Mouse (Mus musculus) hindbrain, embryonic 14.5 days (tissue): ENCODE data around the gene Cyp26b1. TPM values are rescaled to one million over a fixed set of nuclear protein-coding genes. Genes with fewer than 3 reads are reported as not detected.

ENCODE experiments used
- ATAC-seq: fragments of 200-750 bp; cut with Nextera tagmentation; 2 replicates; pipeline ENCODE4 v1.8.0; 2017; ENCODE audit warnings: moderate number of reproducible peaks, mild to moderate bottlenecking, moderate TSS enrichment, moderate library complexity; ENCODE audit not compliant: low FRiP score
- DNase-seq: peaks from one replicate; pipeline ENCODE4 v3.0.0-alpha.2; 2015; ENCODE audit warnings: low spot score
- H3K27ac ChIP-seq: fragments of 300-500 bp; sonication (generic); 2 replicates; pipeline ENCODE4 v1.5.1; 2014; ENCODE audit warnings: mild to moderate bottlenecking, moderate library complexity
- H3K27me3 ChIP-seq: fragments of 300-500 bp; sonication (generic); 2 replicates; pipeline ENCODE4 v1.6.1; 2014; ENCODE audit warnings: mild to moderate bottlenecking, low read length, mixed read lengths; ENCODE audit not compliant: control insufficient read depth, insufficient read depth
- H3K36me3 ChIP-seq: fragments of 300-500 bp; sonication (generic); replicated peaks from 2 replicates; pipeline ENCODE4 v1.6.1; 2014; ENCODE audit not compliant: control insufficient read depth, insufficient read depth
- H3K4me1 ChIP-seq: fragments of 300-500 bp; sonication (generic); replicated peaks from 2 replicates; pipeline ENCODE4 v1.6.1; 2014; ENCODE audit warnings: antibody characterized with exemption, low read length, mixed read lengths; ENCODE audit not compliant: control insufficient read depth, insufficient read depth
- H3K4me2 ChIP-seq: fragments of 300-500 bp; sonication (generic); replicated peaks from 2 replicates; pipeline ENCODE4 v1.6.1; 2014; ENCODE audit warnings: mild to moderate bottlenecking, moderate library complexity
- H3K4me3 ChIP-seq: fragments of 300-500 bp; sonication (generic); replicated peaks from 2 replicates; pipeline ENCODE4 v1.5.1; 2014; ENCODE audit warnings: mild to moderate bottlenecking, low read length
- H3K9ac ChIP-seq: fragments of 300-500 bp; sonication (generic); 2 replicates; pipeline ENCODE4 v1.6.1; 2014
- H3K9me3 ChIP-seq: fragments of 300-500 bp; sonication (generic); 2 replicates; pipeline ENCODE4 v1.6.1; 2016; ENCODE audit warnings: low read length; ENCODE audit not compliant: control insufficient read depth
- WGBS: fragments of 180-500 bp; shearing (Covaris S2); extraction: QIAGEN DNeasy Blood & Tissue Kit; methylation state at CpG from one replicate; pipeline ENCODE4 v1.1.7; 2014; 5-methylcytosine and 5-hydroxymethylcytosine counted together
- polyA plus RNA-seq: library from polyadenylated mRNA; unstranded; fragments of >200 nt; fragmentation: Nextera tagmentation; extraction: Ambion mirVana; gene quantifications from 2 replicates; pipeline ENCODE4 v1.2.1, GENCODE M21; 2014

The Cyp26b1 gene
- polyA plus RNA-seq, 1 experiment from 2014 or later: 22.5 TPM

GRCm38 (mm10) chr6:84573905-84574660 lies 19.6 kb downstream of the Cyp26b1 start:
- H3K4me3 ChIP-seq: 0 out of 2 replicates have a peak overlapping the region, but pooled peaks have one; percentile 5
- H3K4me2 ChIP-seq: peak overlapping the region; percentile 42
- DNase-seq (peak; percentile 52), ATAC-seq (peak; percentile 51; the same call in 1 of the 2 replicates)
- no peak overlapping the region for H3K9ac ChIP-seq
- 0 out of 2 replicates have a peak, but pooled peaks cover 12% of the 10 kb centered on the region for H3K27me3 ChIP-seq
- H3K36me3 ChIP-seq: no peaks in the 10 kb centered on the region
- H3K4me1 ChIP-seq: peaks cover 6% of the 10 kb centered on the region; the same call in 1 of the 2 replicates
- H3K27ac ChIP-seq: no peak overlapping the region
- H3K9me3 ChIP-seq: no peaks in the 10 kb centered on the region
- 33% methylated on average over 24 of the region's 25 CpGs for WGBS

- Histone ChIP-seq H3K9me3 (no peaks in the 10 kb centered on the region), H3K4me2 (no peak overlapping the region), H3K9ac (no peak overlapping the region), H3K27me3 (no peaks in the 10 kb centered on the region), H3K4me1 (peaks cover 6% of the 10 kb centered on the region; the same call in 1 of the 2 replicates), H3K36me3 (no peaks in the 10 kb centered on the region), H3K4me3 (no peak overlapping the region), H3K27ac (no peak overlapping the region)
- DNase-seq: no peak
- peak; percentile 29; the same call in 1 of the 2 replicates for ATAC-seq
- 17% methylated on average over 3 of the region's 3 CpGs for WGBS
These were observed 23.7 kb downstream of the Cyp26b1 start for GRCm38 (mm10) chr6:84570039-84570438.

GRCm38 (mm10) chr6:84569590-84569989 lies 24.1 kb downstream of the Cyp26b1 start:
- H3K4me3 ChIP-seq: no peak overlapping the region
- DNase-seq (no peak), ATAC-seq (no peak)
- no peak overlapping the region for H3K27ac ChIP-seq
- no peaks in the 10 kb centered on the region for H3K9me3 ChIP-seq
- H3K9ac ChIP-seq: no peak overlapping the region
- H3K27me3 ChIP-seq: no peaks in the 10 kb centered on the region
- H3K36me3 ChIP-seq: no peaks in the 10 kb centered on the region
- no peak overlapping the region for H3K4me2 ChIP-seq
- peaks cover 6% of the 10 kb centered on the region; the same call in 1 of the 2 replicates for H3K4me1 ChIP-seq

- no peak for ATAC-seq
- no peak overlapping the region for H3K4me3 ChIP-seq
- no peak overlapping the region for H3K9ac ChIP-seq
- H3K27ac ChIP-seq: no peak overlapping the region
- DNase-seq: no peak
- WGBS: 85% methylated on average over 6 of the region's 6 CpGs
- H3K4me1 ChIP-seq: peaks cover 6% of the 10 kb centered on the region; the same call in 1 of the 2 replicates
- no peaks in the 10 kb centered on the region for H3K27me3 ChIP-seq
- no peaks in the 10 kb centered on the region for H3K36me3 ChIP-seq
- no peak overlapping the region for H3K4me2 ChIP-seq
- H3K9me3 ChIP-seq: no peaks in the 10 kb centered on the region
These were observed 24.8 kb downstream of the Cyp26b1 start for GRCm38 (mm10) chr6:84568880-84569279.

GRCm38 (mm10) chr6:84567696-84568095 lies 26.0 kb downstream of the Cyp26b1 start:
- DNase-seq (peak; percentile 60), ATAC-seq (peak; percentile 28; the same call in 1 of the 2 replicates)
- no peaks in the 10 kb centered on the region for H3K27me3 ChIP-seq
- H3K9me3 ChIP-seq: no peaks in the 10 kb centered on the region
- H3K4me1 ChIP-seq: peaks cover 6% of the 10 kb centered on the region; the same call in 1 of the 2 replicates
- H3K4me3 ChIP-seq: no peak overlapping the region
- no peak overlapping the region for H3K4me2 ChIP-seq
- WGBS: 46% methylated on average over 4 of the region's 4 CpGs
- no peak overlapping the region for H3K9ac ChIP-seq
- no peak overlapping the region for H3K27ac ChIP-seq
- H3K36me3 ChIP-seq: no peaks in the 10 kb centered on the region

- Histone ChIP-seq H3K4me1 (peaks cover 6% of the 10 kb centered on the region; the same call in 1 of the 2 replicates), H3K27ac (no peak overlapping the region), H3K4me2 (no peak overlapping the region), H3K4me3 (no peak overlapping the region), H3K9me3 (no peaks in the 10 kb centered on the region), H3K9ac (no peak overlapping the region), H3K36me3 (no peaks in the 10 kb centered on the region), H3K27me3 (no peaks in the 10 kb centered on the region)
- DNase-seq (no peak), ATAC-seq (no peak)
- WGBS: 63% methylated on average over 2 of the region's 2 CpGs
These were observed 26.9 kb downstream of the Cyp26b1 start for GRCm38 (mm10) chr6:84566825-84567224.

GRCm38 (mm10) chr6:84565245-84565644 lies 28.5 kb downstream of the Cyp26b1 start:
- DNase-seq: no peak
- Histone ChIP-seq H3K4me3 (no peak overlapping the region), H3K27me3 (no peaks in the 10 kb centered on the region), H3K27ac (no peak overlapping the region), H3K4me1 (peaks cover 6% of the 10 kb centered on the region; the same call in 1 of the 2 replicates), H3K4me2 (no peak overlapping the region), H3K9me3 (no peaks in the 10 kb centered on the region), H3K9ac (no peak overlapping the region), H3K36me3 (no peaks in the 10 kb centered on the region)
- no peak for ATAC-seq
- WGBS: 89% methylated on average over 5 of the region's 5 CpGs

GRCm38 (mm10) chr6:84562948-84563347 lies 30.8 kb downstream of the Cyp26b1 start:
- WGBS: 69% methylated on average over 4 of the region's 4 CpGs
- H3K27me3 ChIP-seq: no peaks in the 10 kb centered on the region
- no peak overlapping the region for H3K4me2 ChIP-seq
- H3K4me1 ChIP-seq: no peaks in the 10 kb centered on the region
- no peaks in the 10 kb centered on the region for H3K9me3 ChIP-seq
- H3K4me3 ChIP-seq: no peak overlapping the region
- H3K27ac ChIP-seq: no peak overlapping the region
- H3K9ac ChIP-seq: no peak overlapping the region
- DNase-seq (no peak), ATAC-seq (no peak)
- H3K36me3 ChIP-seq: no peaks in the 10 kb centered on the region

GRCm38 (mm10) chr6:84561171-84561570 lies 32.5 kb downstream of the Cyp26b1 start:
- Histone ChIP-seq H3K4me3 (no peak overlapping the region), H3K9ac (no peak overlapping the region), H3K4me1 (no peaks in the 10 kb centered on the region), H3K9me3 (no peaks in the 10 kb centered on the region), H3K36me3 (no peaks in the 10 kb centered on the region), H3K27ac (no peak overlapping the region), H3K4me2 (no peak overlapping the region), H3K27me3 (no peaks in the 10 kb centered on the region)
- no peak for ATAC-seq
- no peak for DNase-seq
- 94% methylated on average over 1 of the region's 1 CpGs for WGBS
